Mouse (Mus musculus) megakaryocyte, embryonic 14.5 days (primary cell): ENCODE measurements around the gene Dnah1.

Source experiments
- FLI1 ChIP-seq: IDR thresholded peaks from 2 replicates; pipeline ENCODE4 v1.6.1; 2012; ENCODE audit warnings: low read length, inconsistent platforms, mixed read lengths
- GATA1 ChIP-seq: IDR thresholded peaks from 3 replicates; pipeline ENCODE4 v1.6.1; 2012; ENCODE audit warnings: mixed read lengths, low read length, inconsistent platforms, borderline replicate concordance

DNA sequence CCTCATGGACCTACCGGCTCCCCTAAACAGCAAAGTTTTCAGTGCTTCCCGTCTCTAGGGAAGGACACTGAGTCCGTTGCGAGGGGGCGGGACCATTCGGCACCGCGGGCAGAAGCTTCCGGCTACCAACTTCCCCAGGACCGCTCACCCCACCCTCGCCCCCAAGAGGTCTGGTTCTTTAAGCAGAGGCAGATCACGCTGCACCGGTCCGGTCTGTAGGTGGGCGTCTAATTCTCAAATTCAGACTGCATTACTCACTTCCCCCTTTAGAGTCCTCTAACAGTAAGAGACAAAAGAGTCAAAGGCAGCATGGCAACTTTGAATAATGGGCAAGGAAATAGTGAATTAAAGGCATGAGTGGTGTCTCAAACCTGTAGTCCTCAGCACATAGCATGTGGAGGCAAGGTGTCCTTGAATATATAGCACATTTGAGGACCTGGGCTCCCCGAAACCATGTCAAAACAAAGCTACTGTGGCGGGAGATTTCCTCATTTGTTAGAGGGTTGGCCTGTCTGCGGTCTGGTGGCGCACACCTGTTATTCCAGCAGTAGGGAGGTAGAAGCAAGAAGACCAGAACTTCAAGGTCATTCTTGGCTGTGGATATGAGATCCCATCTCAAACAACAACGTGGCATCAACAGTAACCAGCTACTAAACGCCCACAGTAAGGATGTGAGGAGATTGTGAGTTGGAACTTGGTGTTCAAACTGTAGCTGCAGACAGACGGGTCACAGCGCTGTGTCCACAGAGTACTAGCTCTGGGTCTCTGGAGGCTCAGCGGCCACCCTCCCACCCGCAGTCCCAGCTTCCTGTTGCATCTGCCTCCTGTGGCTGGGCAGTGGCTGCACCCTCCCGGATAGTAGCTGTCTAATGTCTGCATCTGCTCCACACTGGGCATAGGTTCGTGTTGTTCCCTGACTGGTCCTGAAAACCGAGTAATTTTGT is at the start of gene Dnah1:
- TF ChIP-seq FLI1 (no peak), GATA1 (no peak)
